Mouse (Mus musculus) kidney, adult 8-10 months (tissue): ENCODE results near the gene Tmem45b.
"Not testable (repeated sequence)": the region's sequence is repeated elsewhere in the genome, so short reads cannot be mapped to it uniquely, and the experiment has no call there.

ENCODE experiments used
- DNase-seq, 2 experiments: peaks; one replicate each; pipeline ENCODE4 v3.0.0; 2022

The Tmem45b gene

GRCm38 (mm10) chr9:31463692-31464474 lies at the start of gene Tmem45b:
Gene Tmem45b (minus strand): TSS chr9:31464462.
- DNase-seq = peak; percentile 29 to 36

GRCm38 (mm10) chr9:31508189-31508588 lies 43.9 kb upstream of the Tmem45b start:
- no peak for DNase-seq

- DNase-seq = not testable (repeated sequence)
Measured at GRCm38 (mm10) chr9:31501221-31501620, 37.0 kb upstream of the Tmem45b start.

- no peak for DNase-seq
Measured at GRCm38 (mm10) chr9:31463190-31463589, 1.1 kb downstream of the Tmem45b start.

- no peak for DNase-seq
Measured at GRCm38 (mm10) chr9:31454356-31454755, 9.9 kb downstream of the Tmem45b start.

- DNase-seq = no peak
Measured at GRCm38 (mm10) chr9:31452166-31452565, 12.1 kb downstream of the Tmem45b start.

GRCm38 (mm10) chr9:31449145-31449772 lies 15.0 kb downstream of the Tmem45b start:
- DNase-seq = no peak

- DNase-seq = no peak
Measured at GRCm38 (mm10) chr9:31444236-31444635, 20.0 kb downstream of the Tmem45b start.

GRCm38 (mm10) chr9:31441487-31441886 lies 22.8 kb downstream of the Tmem45b start:
- DNase-seq = no peak

- DNase-seq = no peak
Measured at GRCm38 (mm10) chr9:31440366-31440765, 23.9 kb downstream of the Tmem45b start.

- no peak for DNase-seq
Measured at GRCm38 (mm10) chr9:31439341-31439740, 24.9 kb downstream of the Tmem45b start.

- DNase-seq = no peak
Measured at GRCm38 (mm10) chr9:31438834-31439233, 25.4 kb downstream of the Tmem45b start.

- peak; percentile 61 to 62 for DNase-seq
Measured at GRCm38 (mm10) chr9:31437861-31438260, 26.4 kb downstream of the Tmem45b start.

- no peak for DNase-seq
Measured at GRCm38 (mm10) chr9:31435415-31435814, 28.8 kb downstream of the Tmem45b start.

- DNase-seq = peak; percentile 17 to 28
Measured at GRCm38 (mm10) chr9:31433431-31433830, 30.8 kb downstream of the Tmem45b start.

GRCm38 (mm10) chr9:31432336-31432975 lies 31.8 kb downstream of the Tmem45b start:
- DNase-seq = peak; percentile 27

- no peak for DNase-seq
Measured at GRCm38 (mm10) chr9:31431751-31432150, 32.5 kb downstream of the Tmem45b start.

GRCm38 (mm10) chr9:31430011-31430410 lies 34.3 kb downstream of the Tmem45b start:
- DNase-seq = no peak

GRCm38 (mm10) chr9:31428971-31429370 lies 35.3 kb downstream of the Tmem45b start:
- DNase-seq = peak in 1 of 2 experiments; percentile 33

- DNase-seq = no peak
Measured at GRCm38 (mm10) chr9:31422143-31422542, 42.1 kb downstream of the Tmem45b start.

GRCm38 (mm10) chr9:31418821-31419220 lies 45.4 kb downstream of the Tmem45b start:
- DNase-seq = no peak

- DNase-seq = no peak
Measured at GRCm38 (mm10) chr9:31412165-31412564, 52.1 kb downstream of the Tmem45b start.

- peak in 1 of 2 experiments; percentile 41 for DNase-seq
Measured at GRCm38 (mm10) chr9:31405217-31405616, 59.0 kb downstream of the Tmem45b start.

GRCm38 (mm10) chr9:31404311-31404710 lies 60.0 kb downstream of the Tmem45b start:
- no peak for DNase-seq
